Mouse (Mus musculus) liver, adult 2 months (tissue): ENCODE measurements around the gene Pla2g4f.

ENCODE experiments used
- CTCF ChIP-seq: fragments of 200-500 bp; IDR thresholded peaks from 2 replicates; pipeline ENCODE4 v1.5.1; 2011; ENCODE audit warnings: low read depth, low read length, control low read depth
- POLR2A ChIP-seq: fragments of 200-500 bp; IDR thresholded peaks from 2 replicates; pipeline ENCODE4 v1.6.1; 2011; ENCODE audit warnings: low read length, control low read depth; ENCODE audit not compliant: insufficient read depth; ENCODE audit errors: extremely low read depth

DNA sequence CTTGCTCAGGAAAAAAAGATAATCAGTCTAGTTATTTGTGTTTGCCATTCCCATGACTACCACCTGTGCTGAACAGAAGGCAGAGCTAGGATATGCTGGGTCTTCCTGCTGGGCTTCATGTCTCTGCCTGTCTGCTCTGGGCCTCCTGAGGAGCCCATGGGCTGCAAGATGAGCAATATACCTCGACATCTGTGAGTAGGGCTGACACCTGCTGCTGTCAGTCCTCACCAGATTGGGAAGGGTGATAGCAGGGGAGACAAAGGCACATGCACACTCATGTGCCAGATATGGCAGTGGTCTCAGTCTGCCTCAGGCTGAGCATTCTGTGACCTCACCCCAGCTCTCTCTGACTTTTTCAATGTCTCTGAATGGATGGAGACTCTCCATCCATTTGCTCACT lies 51.1 kb downstream of the Pla2g4f start:
- TF ChIP-seq POLR2A (no peak), CTCF (no peak)
